Mouse (Mus musculus) liver, adult 2 months (tissue): Measurements from ENCODE around the gene Tceal7.

Experiments used
- CTCF ChIP-seq: fragments of 200-500 bp; IDR thresholded peaks from 2 replicates; pipeline ENCODE4 v1.5.1; 2011; ENCODE audit warnings: low read depth, low read length, control low read depth
- POLR2A ChIP-seq: fragments of 200-500 bp; IDR thresholded peaks from 2 replicates; pipeline ENCODE4 v1.6.1; 2011; ENCODE audit warnings: low read length, control low read depth; ENCODE audit not compliant: insufficient read depth; ENCODE audit errors: extremely low read depth

DNA sequence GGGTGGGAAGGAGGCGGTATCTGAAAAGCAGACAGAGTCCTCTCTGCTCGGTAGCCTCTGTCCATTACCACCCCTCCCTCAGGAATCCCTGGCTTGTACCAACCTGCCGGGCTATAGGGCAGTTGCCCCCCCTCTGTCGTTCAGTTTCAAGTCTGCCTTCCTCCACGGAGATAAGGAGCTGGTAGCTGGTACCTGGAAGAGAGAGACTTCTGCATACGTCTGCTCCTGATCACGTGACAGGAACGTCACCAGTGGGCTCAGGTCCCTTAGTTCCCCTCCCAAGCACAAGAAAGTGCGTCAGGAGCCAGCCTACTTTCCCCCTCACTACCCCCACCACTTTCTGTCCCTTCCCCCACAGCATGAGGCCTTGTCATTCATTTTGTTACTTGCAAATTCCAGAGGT is 10.9 kb upstream of the Tceal7 start, which contains the start of gene Tceal5:
- TF ChIP-seq POLR2A, result no peak
- TF ChIP-seq CTCF, result no peak
